Mouse (Mus musculus): Measurements from ENCODE around the gene Nxpe5.

Nxpe5 gene

DNA sequence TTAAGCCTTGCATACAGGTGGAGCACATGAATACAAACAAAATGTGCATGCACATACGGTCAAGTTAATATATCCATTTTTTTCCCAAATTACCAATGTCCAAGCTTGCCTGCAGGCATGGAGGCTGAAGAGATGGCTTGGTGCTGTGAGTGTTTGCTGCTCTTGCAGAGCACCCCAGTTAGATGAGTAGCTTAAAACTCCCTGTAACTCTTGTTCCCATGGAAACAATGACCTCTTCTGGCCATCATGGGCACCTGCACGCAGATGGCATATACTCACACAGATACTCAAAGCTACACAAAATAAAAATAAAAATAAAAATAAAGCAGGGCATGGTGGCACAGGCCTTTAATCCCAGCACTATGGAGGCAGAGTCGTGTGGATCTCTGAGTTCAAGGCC lies 27.4 kb downstream of the Nxpe5 start:
- no peak for DNase-seq (ENCODE audit: low read depth, low spot score)

DNA sequence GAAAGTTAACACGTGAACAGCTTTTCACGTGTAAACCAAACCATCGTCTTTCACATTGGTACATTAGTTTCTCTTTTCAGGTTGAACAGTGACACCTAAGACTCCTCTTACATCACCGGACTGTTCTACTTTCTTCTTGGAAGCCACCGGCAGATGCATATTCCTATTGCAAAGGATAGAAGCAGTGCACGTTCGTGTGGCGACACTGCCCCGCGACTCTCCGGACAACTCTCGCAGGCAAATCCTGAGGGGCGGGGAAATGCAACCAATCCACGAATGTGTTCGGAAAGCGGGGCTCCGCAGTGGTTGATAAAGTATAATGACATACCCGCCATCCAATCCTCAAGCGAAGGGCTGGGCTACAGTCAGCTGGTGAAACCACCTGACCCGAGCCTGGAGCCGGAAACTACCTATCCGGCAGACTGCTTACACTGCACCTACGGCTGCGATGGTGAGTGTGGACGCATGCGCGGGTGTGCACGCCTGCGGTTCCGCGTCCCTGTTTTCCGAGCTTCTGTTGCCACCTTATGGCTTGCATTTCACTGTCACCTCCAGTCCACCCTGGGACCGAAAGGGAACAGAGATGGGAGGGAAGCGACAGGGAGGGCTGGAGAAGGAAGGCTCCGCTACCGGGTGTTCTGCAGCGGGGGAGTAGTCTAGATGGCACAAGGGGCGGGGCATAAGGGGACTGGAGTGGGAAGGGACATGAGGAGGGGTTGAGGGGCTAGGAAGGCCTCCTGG lies 29.8 kb downstream of the Nxpe5 start, which contains the start of gene Lamtor4:
Gene Lamtor4 (plus strand): TSS at position 130 of the 741 bp plus-strand sequence.
- peak; percentile 85 for DNase-seq (ENCODE audit: low read depth, low spot score)

DNA sequence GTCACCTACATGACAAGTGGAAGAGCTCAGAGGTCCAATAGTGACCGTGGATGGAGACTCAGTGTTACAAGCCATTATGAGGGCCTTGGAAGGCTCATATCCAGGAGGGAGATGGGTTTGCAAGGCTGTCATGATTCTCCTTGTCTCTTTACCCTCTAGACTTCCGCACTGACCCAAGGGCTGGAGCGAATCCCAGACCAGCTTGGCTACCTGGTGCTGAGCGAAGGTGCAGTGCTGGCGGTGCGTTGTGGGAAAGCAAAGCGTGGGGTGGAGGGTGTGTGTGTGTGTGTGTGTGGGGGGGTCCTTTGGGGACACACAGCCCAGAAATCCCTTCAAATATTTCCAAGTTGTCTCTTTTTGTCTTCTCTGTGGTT lies 30.4 kb downstream of the Nxpe5 start:
- DNase-seq (ENCODE audit: low read depth, low spot score), result no peak

DNA sequence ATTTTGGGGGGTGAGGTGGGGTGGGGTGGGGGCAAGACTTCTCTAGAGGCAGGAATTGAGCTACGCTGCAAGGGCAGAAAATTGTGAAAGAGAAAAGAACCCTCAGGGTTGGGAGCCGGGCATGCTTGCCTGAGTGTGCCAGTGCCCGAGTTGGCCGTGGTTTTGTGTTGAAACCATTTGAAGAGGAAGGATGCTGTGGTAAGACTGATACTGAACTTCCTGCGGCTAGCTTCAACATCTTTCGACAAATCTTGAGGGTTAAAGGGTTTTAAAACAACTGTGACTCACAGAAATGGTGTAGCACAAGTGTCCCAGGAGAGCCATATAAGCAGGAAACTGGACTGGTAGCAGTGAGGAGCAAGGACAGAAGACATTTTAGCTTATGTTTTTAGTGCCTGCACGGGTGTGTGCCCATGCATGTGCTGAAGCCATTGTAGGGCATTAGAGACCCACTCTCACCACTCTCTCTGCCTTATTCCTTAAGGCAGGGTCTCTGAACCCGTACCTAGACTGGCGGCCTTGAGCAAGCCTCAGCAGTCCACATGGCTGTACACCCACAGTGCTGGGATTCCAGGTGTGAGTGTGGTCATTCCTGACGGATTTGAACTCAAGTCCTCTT lies 31.4 kb downstream of the Nxpe5 start:
- DNase-seq (ENCODE audit: low read depth, low spot score), result no peak

DNA sequence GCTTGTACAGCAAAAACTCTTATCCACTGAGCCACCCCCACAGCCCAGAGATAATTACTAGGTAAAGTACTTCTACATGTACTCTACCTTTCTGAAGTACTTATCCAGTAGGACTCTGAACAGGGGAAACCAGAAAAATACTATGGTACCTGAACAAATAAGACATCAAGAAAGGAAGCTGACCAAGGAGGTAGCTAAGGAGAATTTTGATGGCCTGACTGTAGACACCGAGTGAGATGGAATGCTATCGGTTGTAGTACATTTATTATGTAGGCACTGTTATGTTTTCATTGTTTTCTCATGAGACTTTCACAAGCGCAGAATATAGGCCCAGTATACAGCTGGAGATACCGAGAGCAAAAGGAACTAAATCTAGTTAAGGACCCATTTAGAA lies 31.9 kb downstream of the Nxpe5 start:
- DNase-seq (ENCODE audit: low read depth, low spot score), result no peak

DNA sequence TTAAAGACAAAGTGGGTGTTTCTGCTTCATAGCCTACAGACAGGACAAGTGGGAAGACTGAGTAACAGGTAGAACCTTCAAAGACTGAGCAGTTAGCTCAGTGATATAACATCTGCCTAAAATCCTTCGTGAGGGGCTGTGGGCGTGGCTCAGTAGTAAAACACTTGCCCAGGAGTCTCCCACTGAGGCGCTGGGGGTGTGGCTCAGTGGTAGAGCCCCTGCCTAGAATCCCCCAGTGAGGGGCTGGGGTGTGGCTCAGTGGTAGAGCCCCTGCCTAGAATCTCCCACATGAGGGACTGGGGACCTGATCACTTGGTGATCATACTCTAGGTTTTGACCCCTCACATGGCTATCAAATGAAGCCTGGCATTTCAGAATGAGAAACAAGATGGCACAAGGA lies 32.4 kb downstream of the Nxpe5 start:
- no peak for DNase-seq (ENCODE audit: low read depth, low spot score)

DNA sequence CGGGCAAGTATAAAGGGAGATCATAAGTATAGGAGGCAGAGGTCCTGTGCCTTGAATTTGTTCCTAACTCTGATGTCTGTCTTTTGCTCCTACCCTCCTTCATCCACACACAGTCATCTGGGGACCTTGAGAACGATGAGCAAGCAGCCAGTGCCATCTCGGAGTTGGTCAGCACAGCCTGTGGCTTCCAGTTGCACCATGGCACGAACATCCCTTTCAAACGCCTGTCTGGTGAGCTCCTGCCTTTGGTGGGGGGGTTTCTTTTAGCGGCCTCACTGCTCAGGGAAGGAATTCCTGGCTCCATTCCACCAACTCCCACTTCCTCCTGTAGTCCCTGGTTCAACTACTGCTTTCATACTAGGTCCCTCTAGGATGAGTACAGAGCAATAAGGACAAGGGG lies 32.8 kb downstream of the Nxpe5 start:
- DNase-seq (ENCODE audit: low read depth, low spot score), result no peak

DNA sequence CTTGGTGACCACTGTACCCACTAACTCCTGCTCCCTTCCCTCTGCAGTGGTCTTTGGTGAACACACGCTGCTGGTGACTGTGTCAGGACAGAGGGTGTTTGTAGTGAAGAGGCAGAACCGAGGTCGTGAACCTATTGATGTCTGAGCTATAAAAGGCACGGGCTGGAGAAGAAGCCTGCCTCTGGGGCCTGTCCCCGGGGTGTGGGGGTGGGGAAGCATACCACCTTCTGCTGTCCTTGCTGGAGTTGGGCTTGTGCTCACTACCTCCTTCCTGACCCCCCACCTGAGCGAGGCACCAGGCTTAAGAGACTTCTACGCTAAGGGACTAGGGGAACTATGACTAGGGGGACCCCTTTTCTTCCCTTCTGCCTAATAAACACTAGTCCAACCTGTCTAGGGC lies 33.3 kb downstream of the Nxpe5 start:
- no peak for DNase-seq (ENCODE audit: low read depth, low spot score)

DNA sequence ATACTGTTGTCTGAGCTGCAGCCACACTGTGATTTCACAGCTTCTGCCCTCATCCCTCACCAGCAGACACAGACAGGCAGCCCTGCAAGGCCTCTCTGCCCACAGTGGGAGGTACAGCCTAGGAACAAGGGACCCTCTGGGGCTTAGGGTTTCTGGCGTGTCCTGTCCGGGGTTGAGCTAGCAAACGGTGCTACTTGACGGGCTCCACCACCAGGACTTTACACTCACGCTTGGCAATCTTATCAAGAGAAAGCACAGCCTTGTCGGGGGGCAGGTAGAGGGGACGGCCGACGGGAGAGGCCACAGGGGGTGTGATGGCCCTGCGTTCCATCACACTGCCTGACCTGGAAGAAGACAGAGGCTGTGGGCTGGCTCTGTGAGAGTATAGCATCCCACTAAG lies 34.4 kb downstream of the Nxpe5 start:
- no peak for DNase-seq (ENCODE audit: low read depth, low spot score)

DNA sequence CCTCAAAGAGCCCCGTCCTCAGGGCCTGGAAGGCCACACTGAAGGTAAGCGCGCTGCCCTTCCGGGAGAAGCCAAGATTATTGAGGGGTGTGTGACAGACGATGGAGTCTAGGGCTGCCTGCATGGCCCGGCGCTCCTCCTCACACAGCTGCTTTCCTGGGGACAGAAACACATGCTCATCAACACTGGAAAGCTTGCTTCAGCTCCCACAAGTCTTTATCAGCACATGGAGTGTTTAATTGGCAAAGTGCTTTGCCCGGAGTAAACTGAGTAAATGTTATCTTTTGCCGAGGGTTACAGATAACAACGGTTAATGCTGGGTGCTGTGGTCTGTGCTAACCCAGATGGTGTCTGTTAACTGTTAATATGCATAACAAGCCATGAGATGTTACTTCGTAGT lies 35.1 kb downstream of the Nxpe5 start:
- no peak for DNase-seq (ENCODE audit: low read depth, low spot score)

DNA sequence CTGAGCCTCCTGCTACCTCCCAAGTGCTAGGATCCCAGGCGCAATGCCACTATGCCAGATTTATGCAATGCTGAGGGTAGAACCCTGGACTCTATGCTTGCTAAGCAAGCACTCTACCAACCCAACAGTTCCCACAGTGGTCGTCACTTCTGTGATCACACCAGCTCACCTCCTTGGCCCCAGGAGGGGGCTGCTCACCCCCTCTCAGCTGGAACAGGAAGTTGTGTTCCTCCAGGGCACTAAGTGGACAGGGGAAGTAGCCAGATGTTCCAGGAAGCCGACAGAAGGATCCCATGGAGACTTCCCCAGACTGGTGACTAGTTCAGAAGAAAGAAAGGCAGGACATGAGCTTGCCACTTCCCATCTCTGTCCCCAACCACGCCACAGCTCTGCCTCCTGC lies 36.3 kb downstream of the Nxpe5 start:
- DNase-seq (ENCODE audit: low read depth, low spot score), result no peak

DNA sequence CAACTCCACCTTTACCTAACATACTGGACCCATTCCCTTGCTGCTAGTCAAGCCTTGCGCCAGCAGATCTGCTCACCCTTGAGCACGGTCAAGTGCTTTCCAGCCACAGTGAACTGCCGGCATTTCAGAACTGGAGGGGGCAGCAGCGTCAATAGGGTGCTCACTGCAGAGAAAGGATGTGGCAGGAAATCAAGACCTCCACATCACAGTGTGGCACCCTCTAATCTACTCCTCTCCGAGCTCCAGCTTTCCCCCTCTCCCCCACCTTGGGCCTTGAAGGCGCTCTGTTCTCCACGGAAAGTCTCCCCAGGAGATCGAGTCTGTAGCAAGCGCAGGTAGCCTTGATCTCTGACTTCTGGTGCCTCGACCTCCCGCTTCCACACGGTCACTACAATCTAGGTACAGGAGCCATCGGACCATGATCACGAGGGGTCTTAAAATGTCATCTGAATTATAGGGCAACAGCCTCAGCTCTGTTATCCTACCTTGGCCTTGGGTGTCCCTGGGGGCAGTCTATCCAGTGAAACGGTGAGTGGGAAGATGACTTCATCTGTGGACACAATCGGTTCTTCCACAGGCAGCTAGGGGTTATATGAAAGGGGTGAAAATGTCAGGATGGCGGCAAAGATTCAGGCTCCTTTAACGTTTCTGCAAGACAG lies 37.0 kb downstream of the Nxpe5 start:
- DNase-seq (ENCODE audit: low read depth, low spot score), result no peak

DNA sequence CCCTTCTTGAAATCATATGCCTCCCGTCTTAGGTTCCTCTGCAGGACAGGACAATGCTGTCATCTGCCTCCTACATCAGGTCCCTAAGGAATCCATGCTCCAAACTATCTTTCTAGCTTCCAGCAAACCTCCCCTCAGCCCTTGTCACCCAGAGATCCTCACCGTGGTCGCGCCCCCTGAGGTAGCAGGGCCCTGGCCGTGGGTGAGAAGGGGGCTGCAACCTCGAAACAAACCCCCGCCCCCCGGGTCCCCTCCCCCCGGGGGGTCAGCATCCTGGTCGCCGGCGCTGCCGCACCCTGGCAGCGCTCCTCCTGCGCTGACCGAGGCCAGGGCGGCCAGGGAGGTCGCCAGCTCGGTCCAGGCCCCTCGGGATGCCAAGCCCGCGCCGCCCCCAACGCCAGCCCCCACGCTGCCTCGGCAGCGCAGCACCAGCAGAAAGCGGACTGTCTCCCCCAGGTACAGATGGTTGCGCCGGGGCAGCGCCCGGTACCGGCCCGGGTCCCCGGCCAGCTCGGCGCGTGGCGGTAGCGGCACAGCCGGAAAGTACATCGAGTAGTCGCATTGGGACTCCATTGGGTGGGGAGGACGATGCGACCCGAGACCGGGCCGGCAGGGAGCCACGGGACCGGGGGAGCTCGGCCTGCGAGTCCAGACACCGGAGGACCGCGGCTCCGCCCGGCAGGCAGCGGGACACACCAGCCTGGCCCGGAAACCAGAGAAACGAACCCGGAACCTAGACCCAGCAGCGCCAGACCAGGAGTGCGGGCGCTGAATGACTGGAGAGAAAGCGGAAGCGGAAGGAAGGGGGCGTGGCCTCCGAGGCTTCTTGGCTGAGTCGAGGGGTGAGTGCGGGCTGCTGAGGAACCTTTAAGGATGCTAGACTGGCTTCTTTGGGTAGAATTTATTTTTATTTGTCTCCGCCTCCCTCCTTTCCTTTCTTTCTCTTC lies 37.8 kb downstream of the Nxpe5 start, which contains the start of gene BC037034:
Gene BC037034 (minus strand): TSS at position 774 of the 947 bp plus-strand sequence.
- peak; percentile 73 for DNase-seq (ENCODE audit: low read depth, low spot score)

DNA sequence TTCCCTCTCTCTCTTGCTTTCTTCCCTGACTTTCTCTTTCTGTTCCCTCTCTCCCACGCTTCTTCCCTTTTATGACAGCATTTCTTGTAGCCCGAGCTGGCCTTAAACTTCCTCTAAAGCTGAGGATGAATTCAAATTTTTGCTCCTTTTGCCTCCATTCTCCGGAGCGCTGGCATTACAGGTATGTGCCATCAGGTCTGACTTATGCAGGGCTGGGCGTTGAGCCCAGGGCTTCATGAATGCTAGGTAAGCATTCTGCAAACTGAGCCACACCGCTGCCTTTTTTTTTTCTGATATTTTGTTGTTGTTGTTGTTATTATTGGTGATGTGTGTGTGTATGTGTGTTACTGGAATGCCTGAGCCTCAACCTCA lies 38.5 kb downstream of the Nxpe5 start:
- DNase-seq (ENCODE audit: low read depth, low spot score), result no peak

DNA sequence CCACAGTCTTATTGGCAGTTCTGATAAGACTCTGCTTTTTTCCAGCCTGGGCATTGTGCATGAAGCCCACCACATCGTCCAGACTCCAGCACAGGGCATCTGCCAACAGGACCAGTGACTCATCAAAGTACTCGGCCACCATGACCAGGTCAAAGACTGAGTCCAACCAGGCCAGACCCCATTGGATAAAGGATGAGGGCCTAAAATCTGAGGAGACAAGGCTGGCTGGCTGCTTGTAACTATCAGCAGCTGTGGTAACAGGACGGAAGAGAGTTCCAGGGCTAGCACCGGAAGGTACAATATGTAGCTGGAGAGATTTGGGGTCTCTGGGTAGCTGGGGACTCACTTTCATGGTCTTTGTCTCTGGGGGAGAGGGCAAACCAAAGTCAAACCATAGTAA lies 40.0 kb downstream of the Nxpe5 start:
- no peak for DNase-seq (ENCODE audit: low read depth, low spot score)

DNA sequence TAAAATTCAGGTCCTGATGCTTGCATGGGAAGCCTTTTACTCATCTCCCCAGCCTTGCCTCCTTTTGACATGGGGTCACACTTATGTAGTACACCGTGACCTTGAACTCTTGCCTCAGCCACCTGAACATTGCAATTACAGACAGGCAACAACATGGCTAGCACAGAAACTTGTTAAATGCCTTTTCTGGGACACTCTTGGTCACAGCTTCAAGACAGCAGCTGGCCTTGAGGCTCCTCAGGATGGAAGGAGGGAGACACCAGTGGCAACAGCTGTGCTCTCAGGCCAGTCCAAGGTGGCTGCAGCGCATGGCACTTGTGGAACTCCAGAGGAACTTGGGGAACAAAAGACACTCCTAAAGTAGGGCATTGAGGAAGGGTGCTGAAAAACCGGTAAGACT lies 41.4 kb downstream of the Nxpe5 start:
- no peak for DNase-seq (ENCODE audit: low read depth, low spot score)

DNA sequence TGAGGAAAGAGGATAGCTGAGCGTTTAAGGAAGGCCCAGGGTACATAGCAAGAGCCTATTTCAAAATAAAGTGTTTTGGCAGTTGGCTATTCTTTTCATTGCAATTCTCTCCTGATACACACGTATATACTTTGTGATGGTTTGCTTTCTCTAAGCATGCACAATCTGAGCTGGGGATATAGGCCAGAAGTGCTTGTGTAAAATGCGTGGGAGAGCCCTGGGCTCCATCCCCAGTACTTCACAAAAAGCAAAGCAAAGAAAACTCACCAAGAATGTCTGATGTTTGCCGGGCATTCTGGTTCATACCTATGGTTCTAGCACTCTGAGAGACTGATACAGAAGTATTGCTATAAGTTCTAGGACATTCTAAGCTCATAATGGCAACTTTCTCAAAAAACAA lies 43.3 kb downstream of the Nxpe5 start:
- DNase-seq (ENCODE audit: low read depth, low spot score), result no peak

DNA sequence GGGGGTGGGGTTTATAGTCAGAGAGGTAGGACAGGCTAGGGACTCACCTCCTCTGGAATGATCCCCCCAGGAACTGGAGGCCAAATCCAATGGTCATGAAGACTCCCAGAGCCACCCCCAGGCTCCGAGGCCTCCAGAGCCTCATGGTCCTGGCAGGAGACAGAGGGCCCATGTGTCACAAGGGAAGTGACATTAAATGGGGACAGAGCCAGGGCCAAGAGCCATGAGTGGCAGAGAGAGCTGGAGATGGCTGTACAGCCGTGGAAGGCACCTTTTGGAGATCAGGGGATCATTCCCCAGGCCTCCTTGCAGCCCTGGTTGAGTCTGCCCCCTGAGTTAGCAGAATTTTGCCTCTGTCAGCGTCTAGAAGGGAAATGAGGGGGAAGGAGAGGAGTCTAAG lies 45.5 kb downstream of the Nxpe5 start:
- DNase-seq (ENCODE audit: low read depth, low spot score), result no peak

DNA sequence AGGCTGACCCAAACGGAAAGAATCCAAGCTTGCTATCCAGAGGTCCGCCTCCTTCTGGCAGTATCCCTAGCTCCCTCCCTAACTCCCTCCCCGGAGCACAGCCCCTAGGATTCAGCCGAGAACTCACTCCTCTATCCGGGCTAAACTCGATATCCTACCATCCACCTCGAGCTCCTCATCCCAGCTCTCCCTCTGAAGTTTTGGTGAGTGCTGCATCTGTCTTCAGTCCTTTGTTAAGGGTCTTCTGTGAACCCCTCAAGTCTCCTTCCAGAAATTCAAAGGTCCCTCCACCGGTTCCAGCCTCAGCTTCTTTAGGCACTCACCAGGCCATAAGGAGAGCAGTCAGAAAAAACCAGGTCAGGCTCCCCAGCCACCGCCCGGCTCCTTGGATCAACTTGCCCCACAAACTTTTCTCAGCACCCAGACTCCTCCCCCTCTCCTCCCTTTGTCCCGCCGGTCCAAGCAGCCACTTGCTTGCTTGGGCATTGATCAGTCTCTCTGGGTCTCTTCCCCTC lies 46.8 kb downstream of the Nxpe5 start, which contains the start of gene Gal3st4:
Gene Gal3st4 (minus strand): TSS at position 432 of the 515 bp plus-strand sequence.
- DNase-seq (ENCODE audit: low read depth, low spot score), result no peak

DNA sequence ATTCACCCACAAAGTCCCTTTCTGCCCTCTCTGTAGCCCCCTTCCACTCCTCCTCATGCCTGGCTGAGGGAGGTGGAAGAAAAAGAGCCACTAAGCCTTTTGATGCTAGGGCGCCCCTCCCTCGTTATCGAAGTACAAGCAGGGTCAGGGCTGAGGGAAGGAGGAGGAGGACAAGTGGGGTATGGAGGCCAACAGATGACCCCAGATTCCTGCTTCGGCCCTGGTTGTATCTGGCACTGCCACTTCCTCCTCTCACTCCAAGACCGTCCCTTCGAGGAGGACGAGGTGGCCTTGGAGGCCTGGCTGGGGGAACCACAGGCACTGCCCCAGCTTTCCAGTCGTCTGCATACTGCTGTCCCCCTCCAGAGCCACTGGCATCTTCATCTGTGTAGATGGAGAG lies 48.5 kb downstream of the Nxpe5 start:
- no peak for DNase-seq (ENCODE audit: low read depth, low spot score)

DNA sequence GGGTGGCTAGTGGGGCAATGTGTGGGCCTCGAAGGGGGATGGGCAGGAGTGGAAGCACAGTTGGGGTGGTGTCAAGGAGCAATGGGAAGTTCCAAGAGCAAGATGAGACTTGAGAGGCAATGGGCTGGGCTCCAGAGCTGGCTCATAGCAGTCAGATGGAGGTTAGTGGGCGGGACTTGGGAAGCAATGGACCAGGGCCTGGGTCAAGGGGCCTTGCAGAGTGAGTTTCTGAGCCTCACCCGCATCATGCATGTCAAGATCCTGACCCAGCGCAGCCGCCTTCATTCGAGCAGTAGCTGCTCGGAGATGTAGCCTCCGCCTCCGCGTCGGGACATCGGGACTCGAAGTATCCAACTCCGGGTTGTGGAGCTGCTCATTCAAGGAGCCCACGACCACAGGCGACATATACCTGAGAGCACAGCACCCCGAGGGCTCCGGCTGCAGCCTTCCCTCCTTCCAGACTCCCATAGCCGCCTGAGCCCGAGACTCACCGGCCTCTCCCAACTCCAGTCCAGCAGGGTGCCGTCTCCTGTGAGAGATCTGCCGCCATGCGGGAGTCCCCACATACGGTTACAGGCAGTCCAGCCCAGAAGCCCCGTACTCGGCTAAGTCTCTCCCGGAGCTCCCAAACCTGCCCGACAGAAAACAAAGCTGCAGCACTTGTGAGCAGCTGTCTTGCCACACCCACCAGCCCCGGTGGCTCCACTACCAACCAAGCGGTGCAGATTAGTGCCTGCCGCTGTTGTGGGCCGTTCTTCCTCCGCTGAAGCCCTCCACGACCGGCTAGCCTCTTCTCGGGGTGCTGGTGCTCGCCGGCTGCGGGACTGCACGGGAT lies 49.7 kb downstream of the Nxpe5 start:
- no peak for DNase-seq (ENCODE audit: low read depth, low spot score)

All from WW6 (cell line).